Mouse (Mus musculus) lung, postnatal 0 days (tissue): Measurements from ENCODE around the gene Otud3. TPM values are rescaled to one million over a fixed set of nuclear protein-coding genes. Genes with fewer than 3 reads are reported as not detected.

Source experiments
- ATAC-seq: fragments of 200-750 bp; cut with Nextera tagmentation; 2 replicates; pipeline ENCODE4 v1.8.0; 2017; ENCODE audit warnings: moderate library complexity
- DNase-seq: peaks from one replicate; pipeline ENCODE4 v3.0.0-alpha.2; 2016; ENCODE audit warnings: low spot score
- H3K27ac ChIP-seq: fragments of 300-500 bp; sonication (generic); 2 replicates; pipeline ENCODE4 v1.5.1; 2014; ENCODE audit warnings: antibody characterized with exemption, mild to moderate bottlenecking, low read length, mixed read lengths
- H3K27me3 ChIP-seq: fragments of 300-500 bp; sonication (generic); replicated peaks from 2 replicates; pipeline ENCODE4 v1.6.1; 2014; ENCODE audit warnings: low read length, mixed read lengths; ENCODE audit not compliant: insufficient read depth
- H3K36me3 ChIP-seq: fragments of 300-500 bp; sonication (generic); 2 replicates; pipeline ENCODE4 v1.6.1; 2014; ENCODE audit warnings: low read length, mixed read lengths; ENCODE audit not compliant: insufficient read depth
- H3K4me1 ChIP-seq: fragments of 300-500 bp; sonication (generic); 2 replicates; pipeline ENCODE4 v1.6.1; 2014; ENCODE audit warnings: antibody characterized with exemption, low read depth, low read length, mixed read lengths; ENCODE audit not compliant: insufficient read depth
- H3K4me2 ChIP-seq: fragments of 300-500 bp; sonication (generic); replicated peaks from 2 replicates; pipeline ENCODE4 v1.6.1; 2014; ENCODE audit warnings: low read depth, mild to moderate bottlenecking, low read length, moderate library complexity, mixed read lengths
- H3K4me3 ChIP-seq: fragments of 300-500 bp; sonication (generic); 2 replicates; pipeline ENCODE4 v1.5.1; 2014; ENCODE audit warnings: low read depth, low read length
- H3K9ac ChIP-seq: fragments of 300-500 bp; sonication (generic); replicated peaks from 2 replicates; pipeline ENCODE4 v1.6.1; 2014; ENCODE audit warnings: low read depth, mild to moderate bottlenecking
- H3K9me3 ChIP-seq: fragments of 300-500 bp; sonication (generic); 2 replicates; pipeline ENCODE4 v1.6.1; 2016; ENCODE audit warnings: low read length, mixed read lengths
- CTCF ChIP-seq: IDR thresholded peaks from 2 replicates; pipeline ENCODE4 v1.5.1; 2016; ENCODE audit warnings: antibody characterized with exemption, mild to moderate bottlenecking
- EP300 ChIP-seq: IDR thresholded peaks from 2 replicates; pipeline ENCODE4 v1.6.1; 2016; ENCODE audit warnings: antibody characterized with exemption, mild to moderate bottlenecking, control low read depth
- WGBS: fragments of 180-500 bp; shearing (Covaris S2); extraction: QIAGEN DNeasy Blood & Tissue Kit; methylation state at CpG from one replicate; pipeline ENCODE4 v1.1.7; 2014; 5-methylcytosine and 5-hydroxymethylcytosine counted together
- polyA plus RNA-seq: library from polyadenylated mRNA; unstranded; fragments of >200 nt; fragmentation: Nextera tagmentation; extraction: Ambion mirVana; gene quantifications from 2 replicates; pipeline ENCODE4 v1.2.1, GENCODE M21; 2015

The Otud3 gene
- polyA plus RNA-seq: 3.7 and 4.0 TPM in 2 replicates

- H3K4me2 ChIP-seq: peak within 1 kb of the TSS; percentile 89
- no peaks in the 10 kb centered on the region for H3K9me3 ChIP-seq
- H3K27me3 ChIP-seq: no peaks in the 10 kb centered on the region
- DNase-seq: peak; percentile 97
- no peak for TF ChIP-seq EP300
- peak; percentile 87 for TF ChIP-seq CTCF
- peak within 1 kb of the TSS; percentile 48 for H3K27ac ChIP-seq
- H3K36me3 ChIP-seq: no peaks in the 10 kb centered on the region
- no peaks in the 10 kb centered on the region for H3K4me1 ChIP-seq
- H3K4me3 ChIP-seq: peak within 1 kb of the TSS; percentile 58
- H3K9ac ChIP-seq: peak within 1 kb of the TSS; percentile 69
- peak; percentile 99 for ATAC-seq
- WGBS: under 1% methylated on average over 37 of the region's 39 CpGs
These were observed at the start of gene Otud3 for GRCm38 (mm10) chr4:138913797-138914196. TSS of gene Otud3 (minus strand) at chr4:138913945.

DNA sequence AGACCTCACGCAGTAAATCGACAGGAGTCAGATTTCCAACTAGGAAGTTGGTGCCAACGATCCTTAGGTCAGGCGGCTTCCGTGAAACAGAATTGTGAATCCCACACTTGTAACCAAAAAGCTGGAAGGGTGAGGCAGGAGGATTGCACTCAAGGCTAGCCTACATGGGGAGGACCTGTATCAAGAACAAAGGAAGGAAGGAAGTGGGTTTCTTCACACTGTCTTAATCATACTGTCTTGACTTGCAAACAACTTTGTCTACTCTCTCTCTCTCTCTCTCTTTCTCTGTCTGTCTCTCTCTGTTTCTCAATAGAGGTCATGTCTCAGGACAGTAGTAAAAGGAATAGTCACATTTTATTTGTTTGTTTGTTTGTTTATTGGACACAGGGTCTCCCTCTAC, 49.0 kb upstream of the Otud3 start:
- H3K9ac ChIP-seq: no peak overlapping the region
- H3K27me3 ChIP-seq: no peaks in the 10 kb centered on the region
- H3K4me1 ChIP-seq: no peaks in the 10 kb centered on the region
- H3K4me2 ChIP-seq: no peak overlapping the region
- H3K4me3 ChIP-seq: no peak overlapping the region
- H3K27ac ChIP-seq: no peak overlapping the region
- WGBS: 66% methylated on average over 5 of the region's 5 CpGs
- DNase-seq: no peak
- H3K9me3 ChIP-seq: no peaks in the 10 kb centered on the region
- no peaks in the 10 kb centered on the region for H3K36me3 ChIP-seq
- no peak for ATAC-seq
- TF ChIP-seq CTCF (no peak), EP300 (no peak)

DNA sequence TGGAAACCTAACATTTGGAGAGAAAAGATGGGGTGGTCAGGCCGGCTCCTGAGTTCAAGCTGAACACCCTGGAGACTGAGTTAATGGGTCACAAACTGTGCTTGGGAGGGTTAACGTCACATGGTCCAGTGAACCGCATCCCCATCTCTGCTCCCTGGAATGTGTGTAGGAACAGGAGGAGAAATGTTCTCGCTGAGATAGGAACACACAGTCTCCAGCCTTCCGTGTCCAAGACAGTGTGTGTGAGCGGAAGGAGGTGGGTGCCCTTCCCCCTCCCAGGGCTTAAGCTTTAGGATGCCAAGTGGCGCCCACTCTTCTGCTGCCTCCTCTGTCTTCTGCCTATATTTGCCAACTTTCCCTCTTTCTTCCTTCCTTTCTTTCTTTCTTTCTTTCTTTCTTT, 46.2 kb upstream of the Otud3 start:
- H3K4me1 ChIP-seq: no peaks in the 10 kb centered on the region
- DNase-seq: no peak
- H3K4me3 ChIP-seq: no peak overlapping the region
- no peak overlapping the region for H3K27ac ChIP-seq
- no peaks in the 10 kb centered on the region for H3K27me3 ChIP-seq
- no peak for ATAC-seq
- no peak overlapping the region for H3K9ac ChIP-seq
- 65% methylated on average over 7 of the region's 7 CpGs for WGBS
- TF ChIP-seq CTCF: no peak
- no peak for TF ChIP-seq EP300
- no peaks in the 10 kb centered on the region for H3K36me3 ChIP-seq
- H3K9me3 ChIP-seq: no peaks in the 10 kb centered on the region
- no peak overlapping the region for H3K4me2 ChIP-seq

DNA sequence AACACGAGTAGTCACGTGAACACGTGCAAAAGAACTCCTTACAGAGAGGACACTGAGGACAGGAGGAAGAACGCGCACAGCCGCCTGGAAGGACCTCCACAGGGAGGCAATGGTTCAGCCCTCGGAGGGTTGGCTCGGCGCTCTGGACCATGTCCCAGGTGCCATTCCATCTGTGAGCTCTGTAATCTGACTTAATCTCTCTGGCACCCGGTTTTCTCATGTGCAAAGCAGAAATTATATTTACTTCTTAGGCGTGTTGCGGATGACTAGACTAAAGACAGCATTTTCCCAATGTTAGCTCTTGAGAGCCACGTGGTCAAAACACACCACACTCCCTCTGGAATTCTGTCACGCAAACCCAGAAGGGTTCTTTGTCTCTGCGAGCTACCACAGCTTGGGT, 45.4 kb upstream of the Otud3 start:
- H3K9ac ChIP-seq: no peak overlapping the region
- H3K4me3 ChIP-seq: no peak overlapping the region
- TF ChIP-seq CTCF (no peak), EP300 (no peak)
- no peak for ATAC-seq
- H3K27ac ChIP-seq: no peak overlapping the region
- H3K9me3 ChIP-seq: no peaks in the 10 kb centered on the region
- DNase-seq: no peak
- no peaks in the 10 kb centered on the region for H3K36me3 ChIP-seq
- 79% methylated on average over 15 of the region's 15 CpGs for WGBS
- H3K4me1 ChIP-seq: no peaks in the 10 kb centered on the region
- H3K4me2 ChIP-seq: no peak overlapping the region
- no peaks in the 10 kb centered on the region for H3K27me3 ChIP-seq

- ATAC-seq: no peak
- WGBS: 84% methylated on average over 9 of the region's 9 CpGs
These were observed 44.9 kb upstream of the Otud3 start for GRCm38 (mm10) chr4:138958612-138959011.

GRCm38 (mm10) chr4:138948257-138948656, 34.5 kb upstream of the Otud3 start:
- Histone ChIP-seq H3K4me1 (no peaks in the 10 kb centered on the region), H3K27me3 (no peaks in the 10 kb centered on the region), H3K9ac (no peak overlapping the region), H3K27ac (no peak overlapping the region), H3K4me3 (no peak overlapping the region), H3K4me2 (no peak overlapping the region), H3K9me3 (no peaks in the 10 kb centered on the region), H3K36me3 (no peaks in the 10 kb centered on the region)
- 0 out of 2 replicates have a peak, but pooled peaks have one; percentile 4 for TF ChIP-seq CTCF
- TF ChIP-seq EP300: no peak
- WGBS: 83% methylated on average over 2 of the region's 2 CpGs
- ATAC-seq (no peak), DNase-seq (no peak)

More at GRCm38 (mm10) chr4:138958612-138959011, 44.9 kb upstream of the Otud3 start:
- Histone ChIP-seq H3K27ac (no peak overlapping the region), H3K4me2 (no peak overlapping the region), H3K27me3 (no peaks in the 10 kb centered on the region), H3K9me3 (no peaks in the 10 kb centered on the region), H3K36me3 (no peaks in the 10 kb centered on the region), H3K4me3 (no peak overlapping the region), H3K9ac (no peak overlapping the region), H3K4me1 (no peaks in the 10 kb centered on the region)
- no peak for DNase-seq
- TF ChIP-seq EP300: no peak
- TF ChIP-seq CTCF: no peak

GRCm38 (mm10) chr4:138943730-138944129, 30.0 kb upstream of the Otud3 start:
- H3K27me3 ChIP-seq: no peaks in the 10 kb centered on the region
- peak overlapping the region; percentile 39 for H3K4me3 ChIP-seq
- ATAC-seq: peak; percentile 50
- peak; percentile 96 for DNase-seq
- H3K36me3 ChIP-seq: no peaks in the 10 kb centered on the region
- no peaks in the 10 kb centered on the region; the same call in 1 of the 2 replicates for H3K4me1 ChIP-seq
- TF ChIP-seq EP300 (no peak), CTCF (peak; percentile 85)
- peak overlapping the region; percentile 7; the same call in 1 of the 2 replicates for H3K27ac ChIP-seq
- H3K9me3 ChIP-seq: no peaks in the 10 kb centered on the region
- peak overlapping the region; percentile 36 for H3K4me2 ChIP-seq
- WGBS: 28% methylated on average over 15 of the region's 15 CpGs
- no peak overlapping the region for H3K9ac ChIP-seq
